Mouse (Mus musculus) induced T-regulatory cell, adult 2 months (primary cell): ENCODE data around the gene Kctd20.

Source experiments
- DNase-seq: peaks from one replicate; pipeline ENCODE4 v3.0.0-alpha.2; 2012; ENCODE audit warnings: low read depth

Kctd20 gene

GRCm38 (mm10) chr17:28932274-28932673 lies 19.5 kb upstream of the Kctd20 start:
- no peak for DNase-seq

GRCm38 (mm10) chr17:28934120-28934916 lies 17.4 kb upstream of the Kctd20 start:
- no peak for DNase-seq

- no peak for DNase-seq
Observed at GRCm38 (mm10) chr17:28936133-28936532, 15.6 kb upstream of the Kctd20 start.

- DNase-seq: peak; percentile 77
Observed at GRCm38 (mm10) chr17:28936622-28937345, 15.0 kb upstream of the Kctd20 start.

GRCm38 (mm10) chr17:28940776-28941555 lies 10.8 kb upstream of the Kctd20 start:
- DNase-seq: no peak

DNA sequence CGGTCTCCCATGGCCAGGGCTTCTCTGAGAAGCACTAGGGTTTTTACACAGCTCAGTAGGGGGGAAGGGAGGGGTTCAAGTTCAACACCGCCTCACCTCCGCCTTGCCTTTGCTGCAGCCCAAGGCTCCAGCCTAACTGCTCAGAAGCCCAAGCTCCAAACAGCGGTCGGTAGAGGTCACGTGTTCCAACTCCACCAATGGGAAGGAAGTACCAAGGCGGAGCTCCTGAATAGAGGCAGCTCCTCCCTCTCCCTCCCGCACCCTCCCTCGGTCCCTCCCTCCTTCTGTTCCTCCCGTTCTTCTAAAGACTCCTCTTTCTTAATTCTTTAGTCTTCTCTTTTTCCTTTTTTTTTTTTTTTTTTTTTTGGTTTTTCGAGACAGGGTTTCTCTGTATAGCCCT lies 9.6 kb upstream of the Kctd20 start:
- peak; percentile 40 for DNase-seq

DNA sequence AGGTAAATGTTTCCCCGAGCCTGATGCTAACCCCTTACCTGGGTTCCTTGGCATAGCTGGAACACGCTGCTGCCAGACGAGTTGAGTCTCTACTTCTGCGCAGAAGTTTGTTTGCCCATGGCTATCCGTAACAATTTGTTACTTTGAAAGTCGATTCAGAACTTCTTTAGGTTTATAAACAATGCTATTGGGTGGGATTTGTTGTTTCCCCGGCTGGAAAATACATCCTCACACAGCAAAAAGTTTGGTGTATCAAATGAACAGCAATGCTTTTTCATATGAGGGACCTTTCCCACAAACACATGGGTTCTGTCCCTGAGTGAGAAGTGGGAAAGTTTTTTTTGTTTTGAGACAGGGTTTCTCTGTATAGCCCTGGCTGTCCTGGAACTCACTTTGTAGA lies 8.0 kb upstream of the Kctd20 start, which contains the start of gene Pxt1:
TSS of gene Pxt1 (minus strand) at position 101 of the 400 bp plus-strand sequence.
- no peak for DNase-seq

DNA sequence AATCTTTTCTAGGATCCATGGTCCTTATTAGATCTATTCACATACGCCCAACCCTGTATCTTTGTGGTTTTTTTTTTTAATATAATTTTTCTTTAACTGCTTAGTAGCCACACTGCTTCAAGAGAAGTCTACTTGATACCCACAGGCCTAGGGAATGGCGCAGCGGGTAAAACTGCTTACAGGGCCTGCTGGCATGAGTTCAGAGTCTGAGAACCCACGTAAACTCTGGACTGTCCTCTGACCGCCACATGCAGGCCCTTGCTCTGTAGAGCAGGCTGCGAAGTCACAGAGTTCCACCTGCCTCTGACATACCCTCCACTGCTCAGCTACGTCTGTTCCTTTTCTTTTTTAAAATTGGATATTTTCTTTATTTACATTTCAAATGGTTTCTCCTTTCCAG lies 7.3 kb upstream of the Kctd20 start:
- no peak for DNase-seq

DNA sequence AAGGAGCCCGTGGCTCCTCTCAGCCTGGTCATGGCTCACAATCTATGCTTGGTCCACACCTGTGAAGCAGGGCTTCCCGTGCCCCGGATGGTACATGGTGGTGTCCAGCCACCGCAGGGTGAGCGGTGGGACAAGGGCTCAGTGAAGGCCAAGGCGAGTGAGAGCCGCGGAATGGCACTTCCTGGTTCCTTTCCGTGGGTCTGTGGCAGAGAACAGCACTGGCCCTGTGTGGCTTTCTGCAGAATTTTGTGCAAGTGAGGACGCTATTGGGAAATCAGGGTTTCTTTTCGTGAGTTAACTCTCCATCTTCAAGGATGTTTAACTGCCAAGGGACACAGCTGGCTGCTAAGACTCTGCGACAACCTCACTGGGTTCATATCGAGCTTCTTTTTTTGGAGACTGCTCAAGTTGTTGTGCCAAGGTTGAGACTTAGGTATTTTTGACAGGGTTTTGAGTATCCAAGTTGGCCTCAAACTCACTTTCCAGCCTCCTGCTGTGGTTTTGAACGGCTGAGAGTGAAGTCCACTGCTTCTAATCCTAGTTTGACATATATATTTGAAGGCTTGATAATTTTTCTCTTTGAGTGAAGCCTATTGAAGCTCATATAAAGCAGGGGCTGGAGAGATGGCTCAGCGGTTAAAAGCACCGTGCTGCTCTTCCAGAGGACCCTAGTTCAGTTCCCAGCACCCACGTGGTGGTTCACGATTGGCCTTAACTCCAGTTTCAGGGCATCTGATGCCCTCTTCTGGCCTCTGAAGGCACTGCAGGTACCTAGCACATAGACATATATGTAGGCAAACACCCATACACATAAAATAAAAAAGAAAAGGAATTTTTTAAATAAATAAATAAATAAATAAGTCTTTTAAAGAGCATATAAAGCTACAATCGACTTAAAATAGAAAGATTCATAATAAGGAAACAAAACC lies 4.5 kb upstream of the Kctd20 start:
- no peak for DNase-seq

DNA sequence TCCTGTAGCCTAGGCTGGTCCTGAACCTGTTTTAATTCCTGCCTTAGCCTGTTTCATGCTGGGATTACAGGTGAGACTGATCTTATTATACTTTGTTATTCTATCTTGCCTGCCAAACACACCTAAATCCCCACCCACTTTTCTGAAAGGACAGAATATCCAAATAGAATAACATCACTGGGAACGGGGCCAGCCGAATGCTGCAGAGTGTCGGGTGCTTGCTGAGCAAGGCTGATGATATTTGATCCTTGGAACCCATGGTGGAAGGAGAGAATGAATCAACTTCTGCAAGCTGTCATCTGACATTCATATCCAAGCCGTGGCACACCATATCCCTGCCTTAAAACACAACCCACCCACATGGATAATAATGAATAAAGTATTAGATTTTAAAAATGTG lies 3.1 kb upstream of the Kctd20 start:
- DNase-seq: no peak

GRCm38 (mm10) chr17:28950751-28951150 lies 999 bp upstream of the Kctd20 start:
- no peak for DNase-seq

- DNase-seq: peak; percentile 47
Observed at GRCm38 (mm10) chr17:28953251-28953650, 1.5 kb downstream of the Kctd20 start.

DNA sequence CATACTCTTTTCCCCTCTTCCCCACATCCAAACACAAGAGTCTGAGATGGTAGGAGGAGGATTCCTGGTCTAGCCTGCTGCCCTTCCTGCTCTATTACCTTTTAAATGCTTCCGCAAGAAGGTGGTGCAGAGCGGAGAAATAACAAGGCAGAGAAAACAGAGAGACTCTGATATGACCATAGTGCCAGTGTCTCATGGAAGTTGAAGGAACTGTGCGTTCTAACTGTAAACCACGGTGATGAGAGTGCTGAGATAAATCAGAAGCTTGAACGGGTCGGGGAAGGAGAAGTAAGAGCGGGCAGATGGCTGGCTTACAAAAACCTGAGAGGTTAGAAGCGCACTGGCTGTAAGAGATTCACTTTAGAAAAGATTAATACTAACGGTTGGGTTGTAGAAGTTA lies 2.7 kb downstream of the Kctd20 start:
- no peak for DNase-seq

- DNase-seq: no peak
Observed at GRCm38 (mm10) chr17:28960597-28960996, 8.8 kb downstream of the Kctd20 start.

- DNase-seq: no peak
Observed at GRCm38 (mm10) chr17:28961596-28961995, 9.8 kb downstream of the Kctd20 start.

GRCm38 (mm10) chr17:28967021-28967610 lies 15.4 kb downstream of the Kctd20 start:
- DNase-seq: peak; percentile 55

DNA sequence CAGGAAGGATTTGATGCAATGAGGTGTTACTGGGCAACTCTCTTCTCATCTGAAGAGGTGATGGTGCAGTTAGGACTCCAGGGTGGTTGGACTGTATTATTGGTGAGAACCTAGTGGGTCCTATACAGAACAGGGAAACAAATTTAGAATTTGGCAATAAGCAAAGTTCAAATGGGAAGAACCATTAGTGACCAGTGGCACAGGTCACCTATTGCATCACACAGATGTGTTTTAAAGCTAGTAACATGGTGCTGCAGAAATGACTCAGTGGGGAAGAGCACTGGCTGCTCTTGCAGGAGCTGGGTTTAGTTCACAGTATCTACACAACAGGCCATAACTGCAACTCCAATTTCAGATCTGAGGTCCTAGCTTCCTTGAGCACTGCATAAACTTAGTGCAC lies 18.4 kb downstream of the Kctd20 start:
- no peak for DNase-seq

- no peak for DNase-seq
Observed at GRCm38 (mm10) chr17:28979091-28979490, 27.3 kb downstream of the Kctd20 start.

DNA sequence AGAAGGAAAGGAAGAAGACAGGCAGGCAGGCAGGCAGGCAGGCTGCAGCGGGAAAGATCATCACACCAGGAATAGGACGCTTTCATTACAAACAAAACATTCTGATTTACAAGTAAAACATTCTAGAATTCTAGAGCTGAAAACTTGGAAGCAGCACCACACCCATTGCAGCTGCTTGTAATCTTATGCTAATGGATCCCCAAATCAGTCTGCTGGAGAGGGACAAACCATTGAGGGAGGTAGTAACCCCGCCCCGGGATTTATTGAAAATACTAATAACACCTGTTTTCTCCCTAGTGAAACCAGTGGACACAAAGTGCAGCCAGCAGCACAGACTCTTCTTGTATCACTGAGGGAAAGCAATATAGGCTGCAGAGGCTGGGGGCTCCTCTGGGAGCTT lies 29.3 kb downstream of the Kctd20 start:
- DNase-seq: no peak

GRCm38 (mm10) chr17:28982591-28982990 lies 30.8 kb downstream of the Kctd20 start:
- no peak for DNase-seq
